Mouse (Mus musculus): Measurements from ENCODE around the gene Dctn3.

DNA sequence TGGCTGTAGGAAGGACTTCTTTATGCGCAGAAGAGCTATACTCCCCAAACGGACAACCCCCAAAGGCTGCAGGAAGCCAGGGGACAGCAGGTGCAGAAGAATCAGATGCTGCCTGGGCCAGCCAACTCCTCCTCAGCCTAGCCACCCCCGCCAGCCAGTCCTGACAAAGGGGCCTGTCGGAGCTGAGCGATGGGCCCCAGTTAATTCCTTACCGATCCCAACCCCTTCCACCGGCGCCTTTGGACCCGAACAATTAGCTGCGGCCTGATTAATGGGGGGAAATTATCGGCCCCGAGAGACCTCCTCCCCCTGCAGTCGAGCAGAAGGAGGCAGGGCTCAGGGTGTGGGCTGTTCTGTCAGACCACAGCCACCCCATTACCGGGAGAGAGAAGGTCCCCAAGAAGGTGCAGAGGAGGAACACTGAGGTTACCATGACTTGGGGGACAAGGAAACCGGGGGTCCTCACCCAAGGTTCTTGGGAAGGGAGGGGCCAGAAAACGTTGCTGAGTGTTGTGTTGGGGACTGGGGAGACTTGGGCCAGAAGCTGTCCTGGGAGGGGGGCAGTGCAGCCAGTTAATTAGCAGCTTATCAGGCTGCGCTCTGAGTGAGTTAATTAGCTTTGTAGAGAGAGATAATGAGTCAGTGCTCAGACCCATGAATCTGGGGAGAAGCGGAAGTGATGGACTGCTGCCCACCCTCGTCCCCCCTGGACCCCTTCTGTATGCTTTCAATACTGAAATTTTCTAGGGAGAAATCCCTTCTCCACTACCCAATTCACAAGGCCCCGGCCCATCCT, 4.1 kb upstream of the Dctn3 start:
- no peak for TF ChIP-seq CTCF (IDR thresholded peaks at IDR 0.05; ENCODE audit: control insufficient read depth, insufficient read depth, insufficient replicate concordance, low read depth, low read length)
- no peak for TF ChIP-seq POLR2A (IDR thresholded peaks at IDR 0.05; ENCODE audit: control insufficient read depth, low read depth, low read length)

Measured in testis, adult 2 months (tissue).